Mouse (Mus musculus): ENCODE measurements around the gene Sec61a1.

- TF ChIP-seq POLR2A (IDR thresholded peaks at IDR 0.05; ENCODE audit: low read depth, low read length) (no peak), ZNF384 (IDR thresholded peaks at IDR 0.05; ENCODE audit: low read depth, low read length) (no peak), POLR2AphosphoS2 (IDR thresholded peaks at IDR 0.05; ENCODE audit: low read depth, low read length) (no peak), USF1 (IDR thresholded peaks at IDR 0.05; ENCODE audit: low read depth, low read length) (no peak), MYC (IDR thresholded peaks at IDR 0.05; ENCODE audit: low read depth, low read length) (no peak), CTCF (conservative IDR thresholded peaks at IDR 0.05 in 1 of 2, IDR thresholded peaks at IDR 0.05 in 1 of 2; ENCODE audit: low read depth in 2 of 2, low read length in 2 of 2) (no peak), SMC3 (IDR thresholded peaks at IDR 0.05; ENCODE audit: low read depth, low read length) (no peak), ZC3H11A (IDR thresholded peaks at IDR 0.05; ENCODE audit: low read depth, low read length) (no peak)
Measured at GRCm38 (mm10) chr6:88544241-88544640, 25.5 kb upstream of the Sec61a1 start.
